Mouse (Mus musculus) kidney, embryonic 16.5 days (tissue): ENCODE results near the gene Gpr142. TPM values are rescaled to one million over a fixed set of nuclear protein-coding genes. Genes with fewer than 3 reads are reported as not detected.

Source experiments
- ATAC-seq: fragments of 200-750 bp; cut with Nextera tagmentation; 2 replicates; pipeline ENCODE4 v1.8.0; 2017; ENCODE audit warnings: moderate TSS enrichment; ENCODE audit not compliant: low FRiP score, low TSS enrichment
- H3K27ac ChIP-seq: fragments of 300-500 bp; sonication (generic); 2 replicates; pipeline ENCODE4 v1.5.1; 2014; ENCODE audit warnings: low read length
- H3K27me3 ChIP-seq: fragments of 300-500 bp; sonication (generic); 2 replicates; pipeline ENCODE4 v1.6.1; 2014; ENCODE audit warnings: low read length, control low read depth, mixed read lengths; ENCODE audit not compliant: insufficient read depth
- H3K36me3 ChIP-seq: fragments of 300-500 bp; sonication (generic); 2 replicates; pipeline ENCODE4 v1.6.1; 2014; ENCODE audit warnings: low read length, control low read depth, mixed read lengths; ENCODE audit not compliant: insufficient read depth
- H3K4me1 ChIP-seq: fragments of 300-500 bp; sonication (generic); 2 replicates; pipeline ENCODE4 v1.6.1; 2014; ENCODE audit warnings: low read length, control low read depth, mixed read lengths; ENCODE audit not compliant: insufficient read depth
- H3K4me2 ChIP-seq: fragments of 300-500 bp; sonication (generic); replicated peaks from 2 replicates; pipeline ENCODE4 v1.6.1; 2014; ENCODE audit warnings: low read depth, low read length
- H3K4me3 ChIP-seq: fragments of 300-500 bp; sonication (generic); 2 replicates; pipeline ENCODE4 v1.5.1; 2014; ENCODE audit warnings: mild to moderate bottlenecking, low read length
- H3K9ac ChIP-seq: fragments of 300-500 bp; sonication (generic); replicated peaks from 2 replicates; pipeline ENCODE4 v1.6.1; 2014; ENCODE audit warnings: low read length
- H3K9me3 ChIP-seq: fragments of 300-500 bp; sonication (generic); 2 replicates; pipeline ENCODE4 v1.6.1; 2016; ENCODE audit warnings: low read length, control low read depth
- WGBS: fragments of 180-500 bp; shearing (Covaris S2); extraction: QIAGEN DNeasy Blood & Tissue Kit; methylation state at CpG from one replicate; pipeline ENCODE4 v1.1.7; 2014; 5-methylcytosine and 5-hydroxymethylcytosine counted together
- polyA plus RNA-seq: library from polyadenylated mRNA; unstranded; fragments of >200 nt; fragmentation: Nextera tagmentation; extraction: Ambion mirVana; gene quantifications from 2 replicates; pipeline ENCODE4 v1.2.1, GENCODE M21; 2015

Gene Gpr142
- polyA plus RNA-seq, 1 experiment from 2014 or later, result not detected

- no peaks in the 10 kb centered on the region for H3K36me3 ChIP-seq
- H3K4me3 ChIP-seq, result peak overlapping the region; percentile 32
- H3K27ac ChIP-seq, result peak overlapping the region; percentile 94
- peaks cover 38% of the 10 kb centered on the region for H3K4me1 ChIP-seq
- H3K27me3 ChIP-seq, result no peaks in the 10 kb centered on the region
- peak overlapping the region; percentile 48 for H3K4me2 ChIP-seq
- peak; percentile 92 for ATAC-seq
- 5% methylated on average over 24 of the region's 24 CpGs for WGBS
- H3K9me3 ChIP-seq, result no peaks in the 10 kb centered on the region
- H3K9ac ChIP-seq, result peak overlapping the region; percentile 56
Measured at GRCm38 (mm10) chr11:114829499-114830432, 31.0 kb downstream of the Gpr142 start.

- Histone ChIP-seq H3K4me2 (peak overlapping the region; percentile 48), H3K4me3 (peak overlapping the region; percentile 32), H3K9ac (peak overlapping the region; percentile 56), H3K27me3 (no peaks in the 10 kb centered on the region), H3K36me3 (no peaks in the 10 kb centered on the region), H3K27ac (peak overlapping the region; percentile 94), H3K4me1 (peaks cover 38% of the 10 kb centered on the region), H3K9me3 (no peaks in the 10 kb centered on the region)
- WGBS, result 11% methylated on average over 8 of the region's 8 CpGs
- peak; percentile 32; the same call in 1 of the 2 replicates for ATAC-seq
Measured at GRCm38 (mm10) chr11:114830433-114830773, 31.7 kb downstream of the Gpr142 start.

- 60% methylated on average over 5 of the region's 5 CpGs for WGBS
- no peak overlapping the region for H3K4me3 ChIP-seq
- H3K9ac ChIP-seq, result no peak overlapping the region
- H3K9me3 ChIP-seq, result no peaks in the 10 kb centered on the region
- H3K4me1 ChIP-seq, result peaks cover 40% of the 10 kb centered on the region
- no peak overlapping the region for H3K27ac ChIP-seq
- ATAC-seq, result no peak
- H3K4me2 ChIP-seq, result no peak overlapping the region
- H3K27me3 ChIP-seq, result no peaks in the 10 kb centered on the region
- no peaks in the 10 kb centered on the region for H3K36me3 ChIP-seq
Measured at GRCm38 (mm10) chr11:114833166-114833565, 34.4 kb downstream of the Gpr142 start.

GRCm38 (mm10) chr11:114843818-114844463 lies 45.2 kb downstream of the Gpr142 start:
- H3K4me1 ChIP-seq, result peaks cover 44% of the 10 kb centered on the region
- no peaks in the 10 kb centered on the region for H3K36me3 ChIP-seq
- ATAC-seq, result peak; percentile 75
- WGBS, result 8% methylated on average over 8 of the region's 8 CpGs
- 0 out of 2 replicates have a peak overlapping the region, but pooled peaks have one; percentile 1 for H3K4me3 ChIP-seq
- H3K4me2 ChIP-seq, result peak overlapping the region; percentile 30; the same call in 1 of the 2 replicates
- no peaks in the 10 kb centered on the region for H3K27me3 ChIP-seq
- peaks cover 3% of the 10 kb centered on the region; the same call in 1 of the 2 replicates for H3K9me3 ChIP-seq
- H3K9ac ChIP-seq, result peak overlapping the region; percentile 55
- H3K27ac ChIP-seq, result peak overlapping the region; percentile 85

GRCm38 (mm10) chr11:114844464-114845220 lies 45.9 kb downstream of the Gpr142 start:
- Histone ChIP-seq H3K4me2 (peak overlapping the region; percentile 30; the same call in 1 of the 2 replicates), H3K4me1 (peaks cover 51% of the 10 kb centered on the region), H3K9ac (peak overlapping the region; percentile 55), H3K27ac (peak overlapping the region; percentile 85), H3K36me3 (no peaks in the 10 kb centered on the region), H3K9me3 (peaks cover 3% of the 10 kb centered on the region; the same call in 1 of the 2 replicates), H3K27me3 (no peaks in the 10 kb centered on the region), H3K4me3 (0 out of 2 replicates have a peak overlapping the region, but pooled peaks have one; percentile 1)
- peak; percentile 53 for ATAC-seq
- 39% methylated on average over 7 of the region's 7 CpGs for WGBS

- no peak for ATAC-seq
- Histone ChIP-seq H3K36me3 (no peaks in the 10 kb centered on the region), H3K4me2 (no peak overlapping the region), H3K9ac (no peak overlapping the region), H3K4me3 (no peak overlapping the region), H3K4me1 (peaks cover 67% of the 10 kb centered on the region), H3K27ac (peak overlapping the region; percentile 64), H3K9me3 (peaks cover 2% of the 10 kb centered on the region; the same call in 1 of the 2 replicates), H3K27me3 (no peaks in the 10 kb centered on the region)
- 66% methylated on average over 4 of the region's 4 CpGs for WGBS
Measured at GRCm38 (mm10) chr11:114846336-114846735, 47.6 kb downstream of the Gpr142 start.

- ATAC-seq, result no peak
- Histone ChIP-seq H3K4me1 (peaks cover 67% of the 10 kb centered on the region), H3K4me2 (no peak overlapping the region), H3K36me3 (no peaks in the 10 kb centered on the region), H3K27ac (peak overlapping the region; percentile 64), H3K9ac (no peak overlapping the region), H3K27me3 (no peaks in the 10 kb centered on the region), H3K9me3 (no peaks in the 10 kb centered on the region), H3K4me3 (no peak overlapping the region)
- WGBS, result 44% methylated on average over 5 of the region's 5 CpGs
Measured at GRCm38 (mm10) chr11:114847008-114847407, 48.3 kb downstream of the Gpr142 start.

- Histone ChIP-seq H3K4me1 (peaks cover 70% of the 10 kb centered on the region), H3K9ac (peak overlapping the region; percentile 94), H3K4me3 (no peak overlapping the region), H3K9me3 (no peaks in the 10 kb centered on the region), H3K4me2 (0 out of 2 replicates have a peak overlapping the region, but pooled peaks have one; percentile 98), H3K27ac (peak overlapping the region; percentile 99), H3K27me3 (no peaks in the 10 kb centered on the region), H3K36me3 (no peaks in the 10 kb centered on the region)
- ATAC-seq, result no peak
- WGBS, result 9% methylated on average over 2 of the region's 2 CpGs
Measured at GRCm38 (mm10) chr11:114849572-114849971, 50.8 kb downstream of the Gpr142 start.

- Histone ChIP-seq H3K36me3 (no peaks in the 10 kb centered on the region), H3K4me3 (peak overlapping the region; percentile 68; the same call in 1 of the 2 replicates), H3K27me3 (no peaks in the 10 kb centered on the region), H3K4me1 (peaks cover 71% of the 10 kb centered on the region), H3K9ac (peak overlapping the region; percentile 94), H3K27ac (peak overlapping the region; percentile 99), H3K9me3 (no peaks in the 10 kb centered on the region), H3K4me2 (peak overlapping the region; percentile 98)
- ATAC-seq, result peak; percentile 10
- 13% methylated on average over 5 of the region's 5 CpGs for WGBS
Measured at GRCm38 (mm10) chr11:114850066-114850451, 51.3 kb downstream of the Gpr142 start.
